Mouse (Mus musculus): ENCODE measurements at regions not wholly inside any gene's neighbourhood (a gene's known extent, or its start where the extent isn't known, plus 50 kb on each side); places are given as distances from the start of the nearest gene placed in this dataset.

GRCm38 (mm10) chr14:24081911-24082558 lies 67.7 kb upstream of the Kcnma1 start:
- peak; percentile 20 for DNase-seq (ENCODE audit: low read depth)

- peak; percentile 39 for DNase-seq (ENCODE audit: low read depth)
Measured at GRCm38 (mm10) chr14:24068693-24069092, 54.4 kb upstream of the Kcnma1 start.

- DNase-seq (ENCODE audit: low read depth), result peak; percentile 84
Measured at GRCm38 (mm10) chr14:24067657-24068056, 53.4 kb upstream of the Kcnma1 start.

DNA sequence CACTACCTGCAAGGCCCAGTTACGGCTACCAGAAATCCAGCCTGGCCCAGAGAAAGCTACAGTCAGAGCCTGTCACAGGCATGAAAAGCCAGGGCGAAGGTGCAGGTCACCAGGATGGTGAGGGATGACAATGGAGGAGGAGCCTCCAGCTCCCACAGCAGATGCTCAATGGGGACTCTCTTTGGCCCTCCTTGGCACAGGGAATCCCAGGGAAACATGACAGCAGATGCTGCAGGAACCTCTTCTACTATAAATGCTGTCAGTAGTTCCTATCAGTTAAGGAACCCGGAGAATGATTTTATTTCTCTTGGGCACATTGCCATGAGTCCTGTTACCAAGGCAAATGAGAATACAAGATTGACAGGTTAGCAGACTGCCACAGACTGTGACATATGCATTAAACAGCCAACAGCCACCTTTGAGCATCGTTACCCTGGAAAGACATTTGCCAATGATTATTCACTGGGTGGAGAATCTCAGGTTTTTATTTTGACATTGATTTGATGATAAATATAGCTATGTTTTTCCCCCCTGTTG lies 51.0 kb upstream of the Kcnma1 start:
- no peak for DNase-seq (ENCODE audit: low read depth)

Measured in NIH3T3 (cell line).